Mouse (Mus musculus) CH12.LX (cell line): ENCODE measurements around the gene Rnf123. TPM values are rescaled to one million over a fixed set of nuclear protein-coding genes. Genes with fewer than 3 reads are reported as not detected.
A peak's percentile ranks its signal among the peaks of the same experiment; 100 is the strongest.

Source experiments
- DNase-seq: peaks from one replicate; pipeline ENCODE4 v3.0.0-alpha.2; 2013; ENCODE audit errors: extremely low read depth
- H3K27ac ChIP-seq: 2 replicates; pipeline ENCODE4 v1.5.1; 2012; ENCODE audit warnings: low read depth, mild to moderate bottlenecking, control low read depth, moderate library complexity; ENCODE audit not compliant: insufficient read depth
- H3K27me3 ChIP-seq: replicated peaks from 2 replicates; pipeline ENCODE3; 2012; ENCODE audit warnings: inconsistent platforms
- H3K36me3 ChIP-seq, 2 experiments: replicated peaks in 1 of 2; 2 replicates each; pipeline versions ENCODE3 to v1.6.1; 2012; ENCODE audit warnings: inconsistent platforms in 1 of 2, low read length in 1 of 2, mild to moderate bottlenecking in 1 of 2, mixed read lengths in 1 of 2, moderate library complexity in 1 of 2; ENCODE audit not compliant: control insufficient read depth in 1 of 2, insufficient read depth in 1 of 2
- H3K4me1 ChIP-seq, 2 experiments: 2 replicates each; pipeline ENCODE4 v1.6.1; 2012; ENCODE audit warnings: inconsistent platforms in 1 of 2, moderate library complexity in 1 of 2; ENCODE audit not compliant: insufficient read depth in 2 of 2, control insufficient read depth in 1 of 2
- H3K4me2 ChIP-seq: 2 replicates; pipeline ENCODE4 v1.6.1; 2012; ENCODE audit warnings: low read depth, mild to moderate bottlenecking, control low read depth; ENCODE audit not compliant: poor library complexity, insufficient read depth, severe bottlenecking
- H3K4me3 ChIP-seq, 3 experiments: fragments of 150-350 bp in 1 of 3; sonication (generic) in 1 of 3; replicated peaks in 1 of 3; 2 replicates each; pipeline versions ENCODE3 to v1.5.1; 2011 to 2012; ENCODE audit warnings: low read depth in 2 of 3, low read length in 2 of 3, mild to moderate bottlenecking in 2 of 3, moderate library complexity in 2 of 3, control low read depth in 1 of 3, improper control_type of control experiment in 1 of 3, inconsistent platforms in 1 of 3, mixed read lengths in 1 of 3; ENCODE audit not compliant: poor library complexity in 1 of 3
- H3K79me2 ChIP-seq: replicated peaks from 2 replicates; pipeline ENCODE4 v1.6.1; 2012; ENCODE audit warnings: mild to moderate bottlenecking, moderate library complexity; ENCODE audit not compliant: control insufficient read depth, poor library complexity, insufficient read depth, severe bottlenecking; ENCODE audit errors: extremely low read depth
- H3K9ac ChIP-seq: 2 replicates; pipeline ENCODE4 v1.6.1; 2012; ENCODE audit warnings: low read depth, mild to moderate bottlenecking, control low read depth, moderate library complexity; ENCODE audit not compliant: insufficient read depth
- H3K9me3 ChIP-seq: replicated peaks from 2 replicates; pipeline ENCODE3; 2012; ENCODE audit warnings: low read length, inconsistent platforms, mixed read lengths
- E2F4 ChIP-seq: IDR thresholded peaks from 2 replicates; pipeline ENCODE4 v1.6.1; 2011; ENCODE audit warnings: low read depth, low read length, improper control_type of control experiment; ENCODE audit not compliant: insufficient replicate concordance
- JUN ChIP-seq: IDR thresholded peaks from 2 replicates; pipeline ENCODE4 v1.6.1; 2011; ENCODE audit warnings: low read depth, mild to moderate bottlenecking, low read length, improper control_type of control experiment, moderate library complexity; ENCODE audit not compliant: insufficient read depth
- MAX ChIP-seq: IDR thresholded peaks from 2 replicates; pipeline ENCODE4 v1.6.1; 2011; ENCODE audit warnings: low read length, improper control_type of control experiment
- USF2 ChIP-seq: conservative IDR thresholded peaks from 2 replicates; pipeline ENCODE4 v1.6.1; 2011; ENCODE audit warnings: low read depth, low read length, improper control_type of control experiment
- ZNF384 ChIP-seq: IDR thresholded peaks from 2 replicates; pipeline ENCODE4 v1.6.1; 2012; ENCODE audit warnings: low read depth, low read length, improper control_type of control experiment, inconsistent platforms
- dilution Hi-C: fragments of 300-500 bp; cut with MboI; formaldehyde crosslinking; loops from 2 replicates; pipeline ENCODE4 v1.14.3; 2020; ENCODE audit warnings: low sequenced_read_pairs; ENCODE audit not compliant: extremely low pct_unique_long_range_greater_than_20kb, extremely low pct_ligation_motif_present
- in situ Hi-C: fragments of 300-500 bp; cut with MboI; formaldehyde crosslinking; loops from 3 replicates; pipeline ENCODE4 v1.14.3; 2019; ENCODE audit warnings: low sequenced_read_pairs, low pct_ligation_motif_present, low pct_unique_long_range_greater_than_20kb, mixed read lengths
- polyA plus RNA-seq: library from polyadenylated mRNA; unstranded; fragments of >175 nt; gene quantifications from 2 replicates; pipeline ENCODE4 v1.2.1, GENCODE M21; 2012; ENCODE audit warnings: low read depth; ENCODE audit not compliant: insufficient read length
- total RNA-seq, 2 experiments: library from RNA; depleted of rRNA; stranded (reverse); fragments of 300-350 nt in 1 of 2; fragments of >200 nt in 1 of 2; gene quantifications; 2 replicates each; pipeline ENCODE4 v1.2.3; 2012 to 2014

The Rnf123 gene
- 28.8 and 32.3 TPM in 2 replicates for total RNA-seq (2012; rRNA removed)
- 6.6 and 10.0 TPM in 2 replicates for total RNA-seq (2014; rRNA removed)
- polyA plus RNA-seq: 40.4 and 50.0 TPM in 2 replicates

DNA sequence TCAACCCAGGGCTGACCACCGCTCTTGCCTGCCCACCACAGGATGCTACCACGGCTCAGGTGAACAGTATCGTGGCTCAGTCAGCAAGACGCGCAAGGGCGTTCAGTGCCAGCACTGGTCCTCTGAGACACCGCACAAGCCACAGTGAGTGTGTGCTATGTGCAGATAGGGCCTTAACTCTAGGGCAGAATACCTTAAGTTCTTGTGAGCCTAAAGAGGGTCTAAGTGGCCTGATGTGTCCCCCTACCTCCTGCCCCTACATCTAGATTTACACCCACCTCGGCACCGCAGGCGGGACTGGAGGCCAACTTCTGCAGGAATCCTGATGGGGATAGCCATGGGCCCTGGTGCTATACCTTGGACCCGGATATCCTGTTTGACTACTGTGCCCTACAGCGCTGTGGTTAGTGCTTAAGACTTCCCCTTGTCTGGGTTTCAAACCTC lies at the start of gene Rnf123:
Gene Rnf123, minus strand, starts transcription at position 359 of the 444 bp plus-strand sequence.
- H3K79me2 ChIP-seq: no peaks in the 10 kb centered on the region
- no peak within 1 kb of the TSS for H3K4me2 ChIP-seq
- H3K36me3 ChIP-seq: peaks cover 69 to 70% of the 10 kb centered on the region in 2 experiments
- in situ Hi-C loops: no loop called here
- no peak for DNase-seq
- H3K9ac ChIP-seq: no peak within 1 kb of the TSS
- H3K27me3 ChIP-seq: no peaks in the 10 kb centered on the region
- H3K9me3 ChIP-seq: no peaks in the 10 kb centered on the region
- H3K4me3 ChIP-seq: no peak within 1 kb of the TSS
- TF ChIP-seq JUN (no peak), E2F4 (no peak)
- no peak within 1 kb of the TSS for H3K27ac ChIP-seq
- H3K4me1 ChIP-seq: peaks cover 8 to 20% of the 10 kb centered on the region in 2 experiments
- dilution Hi-C loops: no loop called here

DNA sequence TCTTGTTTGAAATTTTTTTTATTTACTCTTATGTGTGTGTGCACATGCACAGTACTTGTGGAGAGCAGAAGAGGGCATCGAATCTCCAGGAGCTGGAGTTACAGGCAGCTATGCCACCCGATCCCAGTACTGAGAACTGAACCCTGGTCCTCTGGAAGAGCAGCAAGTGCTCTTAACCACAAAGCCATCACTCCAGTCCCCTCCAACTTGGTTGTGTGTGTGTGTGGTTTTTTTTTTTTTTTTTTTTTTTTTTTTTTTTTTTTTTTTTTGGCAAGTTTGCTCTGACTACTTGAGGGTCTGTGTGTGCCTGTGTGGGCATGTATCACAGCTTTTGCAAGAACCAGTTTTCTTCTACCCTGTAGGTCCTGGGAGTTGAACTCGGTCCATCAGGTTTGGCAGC lies 49.2 kb upstream of the Rnf123 start:
- no peak for DNase-seq

GRCm38 (mm10) chr9:108131502-108131901 lies 48.4 kb upstream of the Rnf123 start:
- no peak overlapping the region for H3K4me2 ChIP-seq
- H3K27ac ChIP-seq: no peak overlapping the region
- H3K9me3 ChIP-seq: no peaks in the 10 kb centered on the region
- H3K36me3 ChIP-seq: no peaks in the 10 kb centered on the region
- dilution Hi-C loops (no loop called here), in situ Hi-C loops (no loop called here)
- DNase-seq: no peak
- no peak overlapping the region for H3K9ac ChIP-seq
- no peaks in the 10 kb centered on the region for H3K79me2 ChIP-seq
- peaks cover 11 to 26% of the 10 kb centered on the region in 2 experiments for H3K4me1 ChIP-seq
- no peak overlapping the region for H3K4me3 ChIP-seq
- H3K27me3 ChIP-seq: peaks cover 11% of the 10 kb centered on the region
- no peak for TF ChIP-seq USF2
- TF ChIP-seq, all 38 proteins: peak for 0

More for the DNA sequence above, 49.2 kb upstream of the Rnf123 start:
- no peak for TF ChIP-seq MAX
- peak; percentile 57 for TF ChIP-seq ZNF384
- in situ Hi-C loops (no loop called here), dilution Hi-C loops (no loop called here)
- H3K27me3 ChIP-seq: peaks cover 15% of the 10 kb centered on the region
- H3K4me3 ChIP-seq: no peak overlapping the region
- no peak overlapping the region for H3K9ac ChIP-seq
- H3K27ac ChIP-seq: no peak overlapping the region
- no peaks in the 10 kb centered on the region for H3K79me2 ChIP-seq
- peaks cover 7 to 17% of the 10 kb centered on the region in 2 experiments for H3K4me1 ChIP-seq
- no peaks in the 10 kb centered on the region for H3K9me3 ChIP-seq
- no peak overlapping the region for H3K4me2 ChIP-seq
- H3K36me3 ChIP-seq: no peaks in the 10 kb centered on the region
